27 mouse cellular contexts compared by ENCODE assay signal in the genomic region with DNA sequence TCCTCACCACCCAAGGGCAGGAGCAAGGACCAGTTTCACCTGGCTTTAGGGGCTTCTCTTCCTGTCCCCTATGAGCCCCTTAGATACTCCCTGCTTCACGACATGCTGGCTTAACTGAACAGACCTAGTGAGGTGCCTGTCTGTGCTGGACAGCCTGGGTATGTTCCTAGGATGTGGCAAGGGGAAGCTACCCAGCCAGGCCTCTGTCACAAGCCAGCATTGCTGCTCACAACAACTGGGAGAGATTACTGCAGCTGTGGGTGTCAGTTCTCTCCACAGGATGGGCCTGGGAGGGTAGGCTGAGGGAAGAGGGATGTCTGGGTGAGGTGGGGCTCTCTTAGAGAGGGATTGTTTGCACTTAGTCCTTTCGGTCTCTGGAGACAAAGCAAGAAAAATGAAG.
DNase-seq lines count a peak whose midpoint lies in the region; ATAC-seq lines count a peak whose summit lies in the region.
"Had no signal": no experiment of that assay in that cellular context is flagged by ENCODE, and none has a peak within 500 bp of the region (broad histone marks: within the 10 kb centered on the region; RNA-seq: fewer than 3 reads in every experiment).

No protein-coding gene starts in this region.

- DNase-seq in heart, adult 11 months: peak; percentile 84
- no peak for DNase-seq in heart, embryonic 10.5 days (ENCODE audit: low spot score)
- DNase-seq in limb, embryonic 10.5 days (ENCODE audit: low spot score): no peak
- peak; percentile 36 for DNase-seq in mesoderm, embryonic 11.5 days (ENCODE audit: low read depth, low spot score)
- DNase-seq: adrenal gland, adult 2 months; B cell, adult 2 months; cerebellum, adult 11 months; cerebellum, postnatal 10 days; kidney, adult 18-20 months; left cerebral cortex, postnatal 4 days; lung, adult 2 months; lung, postnatal 4 days; right cerebral cortex, adult 18-20 months; thymus, adult 2 months; thymus, postnatal 4 days had no signal

- peak; percentile 76 for ATAC-seq in limb, embryonic 13.5 days (ENCODE audit: low FRiP score, low read depth)
- ATAC-seq in embryonic facial prominence, embryonic 15.5 days (ENCODE audit: insufficient number of reproducible peaks, low FRiP score, low TSS enrichment, low read depth): 0 out of 2 replicates have a peak, but pooled peaks have one; percentile 60
- ATAC-seq in hindbrain, embryonic 12.5 days (ENCODE audit: low FRiP score): no peak
- ATAC-seq: forebrain, embryonic 15.5 days; liver, embryonic 12.5 days; Patski had no signal

- no peaks in the 10 kb centered on the region for H3K9me3 ChIP-seq in heart, embryonic 10.5 days
- H3K9me3 ChIP-seq in limb, embryonic 13.5 days: no peaks in the 10 kb centered on the region
- H3K9me3 ChIP-seq in limb, embryonic 10.5 days (replicated peaks): no peaks in the 10 kb centered on the region
- H3K9me3 ChIP-seq in embryonic facial prominence, embryonic 15.5 days (replicated peaks): no peaks in the 10 kb centered on the region
- no peaks in the 10 kb centered on the region for H3K9me3 ChIP-seq in hindbrain, embryonic 12.5 days (replicated peaks)
- H3K9me3 ChIP-seq: forebrain, embryonic 15.5 days; G1E; heart, embryonic 12.5 days; hindbrain, embryonic 13.5 days; liver, embryonic 12.5 days; neural tube, embryonic 15.5 days had no signal

- no peak overlapping the region for H3K4me2 ChIP-seq in limb, embryonic 13.5 days (replicated peaks)
- H3K4me2 ChIP-seq in embryonic facial prominence, embryonic 15.5 days (replicated peaks): no peak overlapping the region
- no peak overlapping the region for H3K4me2 ChIP-seq in hindbrain, embryonic 12.5 days (replicated peaks)
- H3K4me2 ChIP-seq: forebrain, embryonic 15.5 days; heart, embryonic 12.5 days; hindbrain, embryonic 13.5 days; liver, embryonic 12.5 days; neural tube, embryonic 15.5 days had no signal

- no peak overlapping the region for H3K4me3 ChIP-seq in heart, embryonic 10.5 days
- H3K4me3 ChIP-seq in limb, embryonic 13.5 days: no peak overlapping the region
- no peak overlapping the region for H3K4me3 ChIP-seq in limb, embryonic 10.5 days
- H3K4me3 ChIP-seq in embryonic facial prominence, embryonic 15.5 days (replicated peaks): no peak overlapping the region
- H3K4me3 ChIP-seq in hindbrain, embryonic 12.5 days: no peak overlapping the region
- H3K4me3 ChIP-seq: forebrain, embryonic 15.5 days; heart, embryonic 12.5 days; hindbrain, embryonic 13.5 days; left cerebral cortex, adult 2 months; liver, embryonic 12.5 days; neural tube, embryonic 15.5 days had no signal

- no peak overlapping the region for H3K27ac ChIP-seq in heart, embryonic 10.5 days
- H3K27ac ChIP-seq in limb, embryonic 13.5 days: no peak overlapping the region
- H3K27ac ChIP-seq in limb, embryonic 10.5 days: no peak overlapping the region
- H3K27ac ChIP-seq in embryonic facial prominence, embryonic 15.5 days (replicated peaks): peak overlapping the region; percentile 51
- H3K27ac ChIP-seq in hindbrain, embryonic 12.5 days: no peak overlapping the region
- H3K27ac ChIP-seq: forebrain, embryonic 15.5 days; hindbrain, embryonic 13.5 days; left cerebral cortex, adult 2 months; liver, embryonic 12.5 days; neural tube, embryonic 15.5 days had no signal

- H3K27me3 ChIP-seq in heart, embryonic 10.5 days (ENCODE audit: insufficient read depth, poor library complexity, severe bottlenecking): no peaks in the 10 kb centered on the region
- H3K27me3 ChIP-seq in limb, embryonic 13.5 days: no peaks in the 10 kb centered on the region
- no peaks in the 10 kb centered on the region for H3K27me3 ChIP-seq in limb, embryonic 10.5 days (ENCODE audit: low read depth, poor library complexity, severe bottlenecking)
- no peaks in the 10 kb centered on the region for H3K27me3 ChIP-seq in embryonic facial prominence, embryonic 15.5 days
- H3K27me3 ChIP-seq in hindbrain, embryonic 12.5 days: no peaks in the 10 kb centered on the region
- H3K27me3 ChIP-seq: CH12.LX; forebrain, embryonic 15.5 days; heart, embryonic 12.5 days; hindbrain, embryonic 13.5 days; liver, embryonic 12.5 days; neural tube, embryonic 15.5 days; Patski had no signal

- peaks cover 74% of the 10 kb centered on the region for H3K36me3 ChIP-seq in heart, embryonic 10.5 days
- peaks cover 68% of the 10 kb centered on the region for H3K36me3 ChIP-seq in limb, embryonic 13.5 days
- H3K36me3 ChIP-seq in limb, embryonic 10.5 days: peaks cover 23% of the 10 kb centered on the region
- H3K36me3 ChIP-seq in embryonic facial prominence, embryonic 15.5 days: peaks cover 41% of the 10 kb centered on the region
- H3K36me3 ChIP-seq in hindbrain, embryonic 12.5 days: 0 out of 2 replicates have a peak, but pooled peaks cover 6% of the 10 kb centered on the region
- H3K36me3 ChIP-seq: forebrain, embryonic 15.5 days; hindbrain, embryonic 13.5 days had no signal

- peaks cover 37% of the 10 kb centered on the region for H3K4me1 ChIP-seq in heart, embryonic 10.5 days
- peaks cover 12% of the 10 kb centered on the region for H3K4me1 ChIP-seq in limb, embryonic 13.5 days
- no peaks in the 10 kb centered on the region for H3K4me1 ChIP-seq in limb, embryonic 10.5 days
- H3K4me1 ChIP-seq in embryonic facial prominence, embryonic 15.5 days: peaks cover 31% of the 10 kb centered on the region
- H3K4me1 ChIP-seq in hindbrain, embryonic 12.5 days: no peaks in the 10 kb centered on the region
- H3K4me1 ChIP-seq: hindbrain, embryonic 13.5 days; liver, embryonic 12.5 days; neural tube, embryonic 15.5 days had no signal

- WGBS in heart, embryonic 10.5 days: 79% methylated on average over 2 of the region's 2 CpGs
- 69% methylated on average over 2 of the region's 2 CpGs for WGBS in limb, embryonic 13.5 days
- 74% methylated on average over 2 of the region's 2 CpGs for WGBS in limb, embryonic 10.5 days
- 44% methylated on average over 2 of the region's 2 CpGs for WGBS in embryonic facial prominence, embryonic 15.5 days
- 30% methylated on average over 2 of the region's 2 CpGs for WGBS in hindbrain, embryonic 12.5 days

- H3K9ac ChIP-seq in limb, embryonic 13.5 days: no peak overlapping the region
- H3K9ac ChIP-seq in embryonic facial prominence, embryonic 15.5 days: no peak overlapping the region
- H3K9ac ChIP-seq in hindbrain, embryonic 12.5 days: no peak overlapping the region
- H3K9ac ChIP-seq: forebrain, embryonic 15.5 days; heart, embryonic 12.5 days; hindbrain, embryonic 13.5 days; liver, embryonic 12.5 days; neural tube, embryonic 15.5 days had no signal

Comparison
In these comparisons a context has a peak if more than half of its experiments do, and no peak if none do; other contexts are left out.
1. DNase-seq: peak in heart, adult 11 months (single experiment) and mesoderm, embryonic 11.5 days (single experiment); none in heart, embryonic 10.5 days (single experiment) and limb, embryonic 10.5 days (single experiment).